Mouse (Mus musculus) heart, postnatal 14 days (tissue): ENCODE data around the gene Pik3r5. TPM values are rescaled to one million over a fixed set of nuclear protein-coding genes. Genes with fewer than 3 reads are reported as not detected.
A peak's percentile ranks its signal among the peaks of the same experiment; 100 is the strongest.

ENCODE experiments used
- DNase-seq, 2 experiments: peaks; one replicate each; pipeline ENCODE4 v3.0.0; 2021 to 2022
- intact Hi-C: fragments of 180-260 bp; cut with DNase I; formaldehyde crosslinking; loops from one replicate; pipeline ENCODE4 v1.15.1; 2025
- total RNA-seq, 2 experiments: library from RNA; stranded (reverse); gene quantifications; 2 replicates each; pipeline ENCODE4 v1.2.3; 2021

Gene Pik3r5
- total RNA-seq, 2 experiments from 2014 or later: 1.0 to 1.8 TPM

DNA sequence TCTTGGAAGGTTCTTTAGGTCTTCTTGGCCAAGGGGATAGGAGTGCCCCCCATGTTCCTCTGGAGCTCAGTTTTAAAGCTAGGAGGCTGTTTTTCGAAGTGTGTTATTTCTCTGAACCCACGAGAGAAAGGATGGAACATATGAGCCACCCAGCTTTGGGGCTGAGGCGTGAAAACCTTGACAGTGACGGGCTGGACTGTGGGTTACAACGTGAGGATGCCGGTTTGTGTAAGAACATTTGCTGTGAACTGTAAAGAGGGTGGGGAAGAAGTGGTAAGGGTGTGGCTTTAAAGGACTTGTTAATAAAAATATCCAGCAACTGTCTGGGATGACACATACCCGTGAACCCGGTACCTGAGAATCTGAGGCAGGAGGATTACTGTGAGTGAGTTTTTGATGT lies 10.4 kb downstream of the Pik3r5 start:
- no peak for DNase-seq
- intact Hi-C loops: no loop called here

DNA sequence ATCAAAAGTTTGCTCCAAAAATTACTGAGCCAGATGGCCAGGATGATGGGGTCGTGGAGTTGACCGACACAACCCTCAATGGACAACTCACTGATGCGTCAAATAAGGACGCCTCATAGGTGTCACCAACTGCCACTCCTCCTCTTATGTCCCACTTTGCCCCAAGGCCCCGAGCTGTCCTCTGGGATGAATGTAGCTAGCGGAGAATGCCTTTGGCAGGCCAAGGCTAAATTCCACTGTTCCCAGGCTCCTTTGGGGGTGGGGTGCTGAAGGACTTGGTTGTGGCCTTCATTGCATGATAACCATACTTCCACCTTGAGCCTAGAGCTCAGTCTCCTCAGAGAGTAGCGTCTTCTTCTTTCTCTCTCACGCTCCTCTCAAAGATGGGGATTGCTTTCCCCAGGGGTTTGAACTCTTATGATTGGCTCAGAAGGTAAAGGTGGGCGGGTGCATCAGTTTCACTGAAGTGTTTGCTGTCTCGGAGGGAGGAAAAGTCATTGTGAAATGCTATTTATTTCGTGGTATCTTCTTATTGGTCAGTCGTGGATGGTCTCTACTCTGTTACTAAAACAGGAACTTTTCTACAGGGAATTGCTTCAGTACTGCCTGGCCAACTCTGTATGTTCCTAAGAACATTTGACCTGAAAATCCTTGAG lies 11.2 kb downstream of the Pik3r5 start:
- no peak for DNase-seq
- intact Hi-C loops: no loop called here

DNA sequence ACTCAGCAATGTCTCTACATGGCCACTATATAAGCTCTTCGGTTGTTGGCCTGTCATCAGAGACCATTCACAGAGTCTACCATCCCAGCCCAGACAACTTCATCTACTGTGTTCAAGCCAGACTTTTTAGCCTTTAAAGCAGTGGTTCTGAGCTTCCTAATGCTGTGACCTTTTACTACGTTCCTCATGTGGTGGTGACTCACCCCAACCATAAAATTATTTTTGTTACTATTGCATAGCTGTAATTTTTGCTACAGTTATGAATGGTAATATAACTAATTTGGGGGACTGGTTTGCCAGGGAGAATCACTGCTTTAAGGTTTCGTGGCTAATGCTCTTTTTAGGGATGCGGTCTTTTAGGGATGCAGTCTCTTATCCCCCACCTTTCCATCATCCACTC lies 14.0 kb downstream of the Pik3r5 start:
- intact Hi-C loops: no loop called here
- DNase-seq: no peak

DNA sequence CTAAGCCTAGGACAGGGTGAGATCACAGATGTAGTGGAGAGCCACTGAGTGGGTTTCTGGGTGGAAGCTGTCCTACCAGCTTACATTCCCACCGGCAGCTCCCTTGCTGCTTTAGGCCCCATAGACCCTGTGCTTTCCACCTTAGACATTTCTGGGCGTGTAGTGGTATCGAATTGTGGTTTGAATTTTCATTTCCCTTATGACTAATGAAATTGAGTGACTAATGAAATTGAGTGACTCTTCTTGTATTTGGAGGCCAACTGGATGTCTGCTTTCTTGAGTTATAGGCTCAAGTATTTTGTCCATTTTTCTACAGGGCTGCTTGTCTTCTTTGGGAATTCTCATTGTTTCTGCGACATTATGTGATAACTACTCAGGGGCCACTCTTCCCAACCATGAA lies 14.6 kb downstream of the Pik3r5 start:
- intact Hi-C loops: no loop called here
- DNase-seq: no peak

DNA sequence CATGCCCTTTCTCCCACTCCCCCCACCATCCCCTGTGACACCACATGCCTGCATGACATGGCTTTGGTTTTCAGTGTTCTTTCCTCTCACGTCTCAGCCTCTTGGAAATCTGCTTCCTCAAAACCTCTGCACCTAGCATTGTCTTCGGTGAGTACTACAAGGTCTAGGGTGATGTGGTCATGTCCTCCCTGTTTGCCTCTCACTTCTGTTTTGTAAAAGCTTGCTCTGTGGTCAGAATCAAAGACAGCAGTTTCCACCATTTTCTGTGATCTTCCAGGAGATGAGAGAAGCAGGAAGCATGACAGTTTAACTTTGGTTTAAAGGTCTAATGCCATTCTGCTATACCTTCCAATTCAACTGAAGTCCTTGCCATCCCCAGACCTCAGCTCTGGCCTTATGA lies 15.3 kb downstream of the Pik3r5 start:
- no peak for DNase-seq
- intact Hi-C loops: no loop called here

DNA sequence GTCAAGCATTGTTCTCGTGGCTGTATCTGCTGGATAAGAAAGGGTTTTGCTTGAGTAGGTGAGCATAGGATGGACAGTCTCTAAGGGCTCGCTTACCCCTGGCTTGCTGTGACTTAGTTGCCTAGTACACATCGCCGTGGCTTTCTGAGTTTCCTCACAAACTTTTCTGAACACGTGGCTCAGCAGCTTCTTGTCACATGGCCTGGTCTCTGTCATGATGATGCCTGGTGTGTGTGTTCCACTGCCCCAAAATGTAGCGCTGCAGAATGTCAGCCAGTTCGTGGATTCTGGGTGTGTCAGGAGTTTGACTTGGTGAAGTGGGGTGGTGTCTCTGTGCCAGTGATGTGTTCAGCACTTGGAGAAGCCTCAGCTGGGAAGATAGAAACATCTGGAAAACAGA lies 16.4 kb downstream of the Pik3r5 start:
- intact Hi-C loops: no loop called here
- no peak for DNase-seq

DNA sequence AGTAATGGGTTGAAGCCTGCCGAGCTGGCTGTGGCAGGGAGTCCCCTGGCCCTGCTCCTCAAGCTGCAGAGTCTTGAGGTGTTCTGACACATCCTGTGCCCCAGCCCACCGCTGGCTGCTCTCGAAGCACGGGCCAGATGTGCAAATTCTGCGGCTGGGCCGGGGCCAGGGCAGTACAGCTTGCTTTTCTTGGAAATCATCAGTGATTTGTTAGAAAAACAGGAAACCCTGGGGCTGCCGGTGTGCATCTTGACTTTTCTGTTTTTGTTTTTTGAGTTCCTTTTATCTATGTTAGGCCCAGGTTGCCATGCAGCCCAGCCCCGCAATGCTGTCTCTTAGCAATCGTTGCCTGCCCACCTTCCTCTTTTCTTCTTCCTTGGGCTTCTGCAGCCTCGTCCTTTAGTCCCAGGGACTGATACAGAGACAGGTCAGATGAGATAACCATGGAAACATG lies 19.4 kb downstream of the Pik3r5 start:
- peak; percentile 26 to 37 for DNase-seq
- intact Hi-C loops: no loop called here

DNA sequence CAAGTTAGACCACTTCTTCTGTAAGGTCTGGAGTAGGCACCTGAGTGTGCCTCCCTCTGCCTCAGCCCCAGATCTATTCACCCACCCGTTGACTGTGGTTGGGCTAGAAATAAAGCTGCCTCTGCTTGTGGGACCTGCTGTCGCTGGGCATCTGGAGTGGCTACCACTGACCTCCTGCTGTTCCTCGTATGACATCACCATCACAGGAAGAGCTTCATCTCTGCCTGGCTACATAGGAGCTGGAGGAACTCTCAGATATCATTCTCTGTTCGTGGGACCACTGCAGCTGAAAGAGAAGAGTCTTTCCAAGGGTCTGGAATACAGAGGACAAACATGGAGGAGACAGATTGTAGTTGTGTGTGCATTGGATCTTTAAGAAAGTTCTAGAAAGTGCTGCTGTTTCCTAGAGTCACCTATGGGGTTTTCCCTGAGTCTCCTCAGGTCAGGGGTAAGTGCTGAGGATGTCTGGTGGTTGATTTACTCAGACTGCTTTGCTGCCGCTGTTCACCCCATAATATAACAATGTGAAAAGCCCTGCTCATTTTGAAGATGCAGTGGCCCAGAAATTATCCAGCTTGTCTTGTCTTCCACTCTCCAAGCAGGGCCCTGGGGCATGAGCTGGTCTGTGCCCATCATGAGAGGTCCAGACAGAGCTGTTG lies 20.0 kb downstream of the Pik3r5 start:
- intact Hi-C loops: no loop called here
- no peak for DNase-seq

DNA sequence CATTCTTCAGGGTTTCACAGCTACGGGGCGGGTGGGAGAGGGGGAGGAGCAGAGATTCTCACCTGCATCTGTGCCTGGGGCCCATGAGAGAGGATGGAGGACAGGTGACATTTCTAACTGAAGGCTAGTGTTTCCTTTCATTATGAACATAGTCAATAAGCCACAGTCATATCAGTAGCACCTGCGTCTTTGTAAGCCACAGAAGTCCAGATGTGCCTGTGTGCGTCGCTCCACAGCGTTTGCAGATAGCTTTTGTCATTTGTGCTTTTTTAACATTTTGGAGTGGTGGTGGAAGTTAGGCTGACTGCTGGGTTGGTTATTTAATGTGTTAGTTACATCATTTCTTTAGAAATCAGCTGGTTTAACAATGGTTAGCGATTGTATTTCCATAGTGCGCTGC lies 20.8 kb downstream of the Pik3r5 start:
- DNase-seq: no peak
- intact Hi-C loops: no loop called here

DNA sequence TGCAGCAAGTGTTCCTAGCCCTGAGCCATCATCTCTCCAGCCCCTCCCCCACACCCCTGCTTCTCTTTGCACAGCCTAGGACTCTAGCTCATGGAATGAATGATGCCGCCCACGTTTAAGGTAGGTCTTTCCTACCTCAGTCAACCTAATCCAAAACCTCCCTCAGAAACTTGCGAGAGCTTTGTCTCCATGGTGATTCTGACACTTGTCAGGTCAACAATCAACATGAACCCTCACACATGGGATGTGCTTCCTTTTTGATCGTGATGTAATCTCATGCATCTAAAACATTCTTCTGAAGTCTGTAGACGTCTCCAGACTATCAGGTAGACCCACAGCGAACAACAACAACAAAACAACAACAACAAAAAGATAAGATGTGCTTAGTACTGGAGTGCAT lies 21.4 kb downstream of the Pik3r5 start:
- intact Hi-C loops: no loop called here
- no peak for DNase-seq

DNA sequence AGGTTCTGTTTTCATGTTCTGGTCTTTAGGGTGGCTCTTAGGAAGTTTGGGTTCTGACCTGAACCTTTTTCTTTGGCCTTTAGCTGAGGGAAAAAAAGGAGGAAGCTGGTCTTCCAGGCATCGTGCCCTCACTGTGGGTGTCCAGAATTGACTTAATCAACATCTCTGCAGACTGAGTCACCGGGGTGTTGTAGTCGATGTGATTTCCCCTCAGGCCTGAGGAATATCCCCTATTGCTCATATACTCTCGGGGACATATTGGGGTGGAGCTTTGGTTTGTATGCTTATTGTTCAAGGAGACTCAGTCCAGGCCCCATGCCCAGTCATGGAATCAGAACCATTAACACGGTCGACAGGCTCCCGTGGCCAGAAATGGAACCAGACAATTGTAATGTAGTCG lies 26.2 kb downstream of the Pik3r5 start:
- intact Hi-C loops: no loop called here
- DNase-seq: no peak

DNA sequence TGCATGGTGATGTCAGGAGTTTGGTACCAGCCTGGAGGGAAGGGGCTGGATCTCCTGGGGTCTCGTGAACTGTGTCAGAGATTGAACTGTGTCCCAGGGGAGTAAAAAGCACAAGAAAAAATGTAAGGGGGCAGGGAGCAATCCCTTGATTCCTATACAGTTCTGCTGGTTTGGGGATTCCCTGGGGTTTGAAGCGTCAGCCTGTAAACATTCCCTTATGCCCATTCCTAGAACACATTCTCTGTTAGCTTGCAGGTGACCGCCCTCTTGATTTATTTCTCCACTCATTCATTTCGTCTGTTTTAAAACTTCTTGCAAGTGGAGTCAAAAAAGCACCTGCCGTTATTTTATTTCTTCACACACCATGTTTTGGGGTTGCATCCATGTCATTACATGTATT lies 27.1 kb downstream of the Pik3r5 start:
- intact Hi-C loops: no loop called here

DNA sequence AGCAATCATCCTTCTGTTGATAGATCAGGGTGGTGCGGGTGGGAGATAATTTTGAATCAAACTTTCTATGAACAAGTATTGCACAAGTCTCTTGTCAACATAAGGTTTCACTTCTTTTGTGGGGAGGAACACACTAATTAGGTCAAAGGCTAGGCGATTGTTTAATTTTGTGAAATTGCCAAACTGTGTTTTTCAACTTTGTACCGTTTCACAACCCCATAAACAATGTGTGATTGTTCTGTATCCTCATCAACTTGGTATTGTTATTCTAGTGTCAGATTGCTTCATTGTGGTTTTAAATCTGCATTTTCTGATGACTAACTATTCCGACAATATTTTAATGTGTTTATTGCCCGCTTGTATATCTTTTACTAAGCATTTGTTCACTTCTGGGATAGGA lies 27.6 kb downstream of the Pik3r5 start:
- intact Hi-C loops: no loop called here
- DNase-seq: no peak

More for the DNA sequence above, 27.1 kb downstream of the Pik3r5 start:
- no peak for DNase-seq

DNA sequence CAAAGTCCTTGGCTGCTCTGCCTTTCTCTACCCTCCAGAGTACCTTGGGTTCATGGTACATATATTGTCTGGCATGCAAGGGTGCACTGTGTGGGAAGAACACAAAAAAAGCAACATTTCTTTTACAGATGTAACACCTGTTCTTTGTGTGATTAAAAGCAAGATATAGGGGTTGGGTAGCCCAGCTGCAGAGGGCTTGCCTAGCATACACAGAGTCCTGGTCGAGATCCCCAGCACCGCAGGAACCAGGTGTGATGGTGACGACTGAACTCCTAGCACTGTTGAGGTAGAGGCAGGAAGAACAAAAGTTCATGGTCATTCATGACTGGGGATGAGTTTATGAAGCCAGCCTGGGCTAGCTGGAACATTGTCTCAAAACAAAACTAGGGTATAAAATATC lies 30.8 kb downstream of the Pik3r5 start:
- no peak for DNase-seq
- intact Hi-C loops: no loop called here

DNA sequence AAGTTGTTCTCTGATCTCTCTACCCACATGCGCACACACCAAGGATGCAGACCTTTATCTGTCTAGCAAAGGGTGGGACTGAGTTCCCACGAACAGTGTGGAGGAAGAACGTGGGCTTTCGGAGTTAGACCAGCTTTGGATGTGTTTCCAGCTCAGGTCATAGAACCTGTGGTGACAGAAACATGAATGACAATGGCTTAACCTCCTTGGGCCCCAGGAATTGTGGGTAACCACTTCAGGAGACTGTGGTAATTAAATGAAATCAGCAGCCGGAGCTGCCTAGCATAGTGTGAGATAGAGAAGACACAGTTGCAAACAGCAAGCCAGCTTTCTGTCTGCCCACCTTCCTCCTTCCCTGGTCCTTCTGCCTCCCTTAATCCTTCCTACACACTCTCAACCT lies 32.3 kb downstream of the Pik3r5 start:
- intact Hi-C loops: no loop called here
- DNase-seq: no peak

DNA sequence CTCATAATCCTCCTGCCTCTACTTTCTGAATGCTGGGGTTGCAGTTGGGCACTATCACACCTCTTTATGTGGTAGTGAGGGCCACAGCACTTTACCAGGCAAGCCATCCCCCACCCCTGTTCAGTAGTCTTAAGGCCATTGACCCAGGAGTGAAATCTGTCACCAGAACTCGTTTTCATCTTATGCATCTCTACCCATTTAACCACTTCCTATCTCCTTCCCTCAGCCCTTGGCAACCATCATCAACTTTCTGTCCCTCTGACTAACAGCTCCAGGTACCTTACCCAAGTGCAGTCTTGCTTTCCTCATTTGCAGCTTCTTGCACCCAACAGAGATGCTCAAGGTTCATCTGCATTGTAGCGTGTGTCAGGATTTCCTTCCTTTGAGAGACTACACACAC lies 33.2 kb downstream of the Pik3r5 start:
- intact Hi-C loops: no loop called here
- DNase-seq: no peak

DNA sequence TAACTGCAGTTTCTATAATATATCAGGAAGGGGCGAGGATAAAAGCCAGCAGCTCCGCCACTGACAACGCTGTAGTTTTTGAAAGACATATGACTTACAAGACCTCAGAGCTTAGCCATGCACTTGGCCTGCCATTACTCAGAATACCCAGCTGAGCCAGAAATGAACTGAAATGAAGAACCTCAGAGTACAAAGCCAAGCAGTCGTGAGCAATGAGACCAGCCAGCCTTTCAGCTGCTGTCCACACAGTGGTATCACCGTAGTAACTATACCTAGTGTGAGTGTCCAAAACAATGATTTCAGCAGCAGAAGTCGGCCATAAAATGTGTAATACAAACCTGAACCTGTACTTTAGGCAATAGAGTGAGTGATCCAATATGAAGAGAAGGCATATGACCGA lies 35.5 kb downstream of the Pik3r5 start:
- intact Hi-C loops: no loop called here

DNA sequence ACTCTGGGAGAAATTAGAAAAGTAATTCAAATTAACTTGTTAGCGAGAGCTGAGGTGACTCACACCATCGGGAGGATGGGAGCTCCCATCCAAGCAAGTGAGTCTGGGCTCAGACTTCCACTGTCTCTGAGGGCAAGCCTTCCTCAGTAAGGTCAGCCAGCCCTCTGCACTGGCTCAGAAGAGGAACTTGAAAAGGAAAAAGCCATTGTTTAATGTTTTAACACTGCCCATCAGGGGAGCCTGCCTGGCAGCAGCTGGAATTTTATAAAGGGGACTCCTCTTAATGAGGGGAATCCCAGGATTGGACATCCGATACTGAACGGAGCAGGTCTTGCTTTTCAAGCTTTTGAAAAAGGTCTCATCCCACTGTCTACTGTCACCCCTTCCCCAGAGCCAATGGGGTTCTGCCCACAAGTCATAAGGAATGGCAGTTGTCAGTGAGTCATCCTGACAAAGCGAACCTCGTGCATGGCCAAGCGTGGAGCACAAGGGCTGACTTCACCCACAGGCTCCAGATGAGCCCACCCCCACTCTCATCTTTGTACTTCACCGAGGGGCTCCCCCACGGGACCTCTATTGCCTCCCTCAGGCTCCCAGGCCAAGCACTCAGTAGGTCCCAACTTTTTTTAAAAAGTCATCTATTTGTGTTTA lies 36.2 kb downstream of the Pik3r5 start:
- no peak for DNase-seq
- intact Hi-C loops: no loop called here

More for the DNA sequence above, 35.5 kb downstream of the Pik3r5 start:
- DNase-seq: no peak

DNA sequence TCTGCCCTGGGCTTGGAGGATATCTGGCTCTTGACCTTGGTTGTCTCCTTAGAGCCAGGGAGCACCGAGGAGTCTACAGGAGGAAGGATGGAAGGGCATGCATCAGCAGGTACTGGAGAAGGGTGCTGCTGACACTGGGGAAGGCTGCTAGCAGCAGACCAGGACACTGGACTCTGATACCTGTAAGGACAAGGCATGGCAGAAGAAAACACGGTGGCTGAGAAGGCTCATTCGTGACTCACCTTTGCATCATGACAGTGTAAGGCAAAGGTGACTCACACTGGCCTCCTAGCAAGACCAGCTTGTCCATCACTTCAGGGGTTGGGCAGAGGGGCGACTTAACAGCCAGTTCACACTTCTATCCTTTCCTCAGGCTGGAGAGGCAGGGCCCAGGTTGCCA lies 37.0 kb downstream of the Pik3r5 start:
- no peak for DNase-seq
- intact Hi-C loops: no loop called here

DNA sequence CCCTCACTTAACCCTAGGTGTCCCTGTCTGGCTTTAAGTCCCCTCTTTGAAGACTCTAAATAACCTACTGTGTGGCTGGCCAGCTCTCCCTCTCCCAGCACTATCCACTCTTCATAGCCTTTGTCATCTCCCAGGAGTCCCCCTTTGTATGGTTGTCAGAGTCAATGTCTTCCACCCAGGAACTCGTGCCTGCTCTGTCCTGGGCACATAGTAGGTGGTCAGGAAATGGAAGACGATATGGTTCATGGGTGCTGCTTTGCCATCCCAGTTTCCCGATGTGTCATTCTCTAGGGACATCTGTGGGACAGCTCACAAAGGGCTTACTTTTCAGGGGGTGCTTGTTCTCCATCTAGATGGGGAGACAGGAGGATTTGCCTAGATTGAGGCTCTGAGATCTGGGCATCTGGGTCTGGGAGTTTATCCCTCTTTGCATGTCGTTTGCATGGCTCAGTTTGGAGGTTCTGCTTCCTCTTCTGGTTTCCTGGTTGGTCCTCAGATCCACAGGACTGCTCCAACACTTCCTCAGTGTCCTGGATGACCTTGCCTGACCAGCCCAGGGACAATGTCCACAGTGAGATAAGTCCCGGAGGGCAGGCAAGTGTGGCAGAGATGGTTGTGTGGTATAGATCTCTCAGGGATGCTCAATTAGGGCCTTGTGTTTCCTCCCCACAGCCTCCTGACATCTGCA lies 40.4 kb downstream of the Pik3r5 start:
- DNase-seq: no peak
- intact Hi-C loops: no loop called here

DNA sequence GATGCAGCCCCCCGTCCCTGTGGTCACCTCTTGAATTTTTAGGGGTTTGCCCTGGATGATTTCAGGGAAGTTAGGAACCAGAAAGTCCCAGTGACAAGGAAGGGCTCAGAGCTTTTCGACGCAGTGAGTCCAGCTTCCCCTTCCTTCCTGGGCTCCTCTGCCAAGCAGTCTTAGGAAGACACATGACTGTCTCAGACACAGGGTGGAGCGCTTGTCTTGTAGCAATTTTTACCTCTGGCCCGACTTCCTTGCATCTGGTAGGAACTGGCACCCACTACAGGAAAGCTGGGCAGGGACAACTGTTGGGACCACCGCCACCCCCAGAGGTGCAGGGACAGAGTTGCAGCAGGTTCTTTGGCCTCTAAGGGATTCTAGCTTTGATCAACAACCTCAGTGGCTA lies 42.7 kb downstream of the Pik3r5 start:
- intact Hi-C loops: no loop called here
- DNase-seq: no peak

DNA sequence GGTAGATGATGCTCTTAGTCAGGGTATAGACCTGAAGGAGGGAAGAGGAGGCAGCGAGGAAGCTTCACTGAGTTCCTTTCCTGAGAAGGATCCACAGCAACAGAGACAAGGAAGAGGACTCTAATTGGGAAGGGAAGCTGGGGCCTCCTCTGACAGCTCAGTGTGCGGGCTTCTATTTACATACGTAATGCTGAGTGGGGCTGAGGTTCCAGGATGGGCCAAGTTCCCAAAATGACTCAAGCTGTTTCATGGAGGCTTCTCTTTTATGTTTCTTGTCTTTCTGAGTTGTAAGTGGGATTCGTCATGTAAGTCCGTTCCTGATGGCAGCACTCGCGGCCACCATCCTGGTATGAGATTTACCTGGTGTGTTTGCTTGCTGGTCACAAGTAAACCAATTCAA lies 43.8 kb downstream of the Pik3r5 start:
- DNase-seq: no peak
- intact Hi-C loops: no loop called here
